Mouse (Mus musculus) E14TG2a.4 (cell line): Measurements from ENCODE around the gene Mtmr3.
"Not testable (repeated sequence)": the region's sequence is repeated elsewhere in the genome, so short reads cannot be mapped to it uniquely, and the experiment has no call there.

Experiments used
- H3K27me3 ChIP-seq: 2 replicates; pipeline ENCODE4 v1.6.1; 2014; ENCODE audit warnings: low read length, control low read depth; ENCODE audit not compliant: insufficient read depth
- H3K36me3 ChIP-seq: 2 replicates; pipeline ENCODE4 v1.6.1; 2014; ENCODE audit warnings: low read length, control low read depth; ENCODE audit not compliant: insufficient read depth
- H3K4me1 ChIP-seq: replicated peaks from 2 replicates; pipeline ENCODE4 v1.6.1; 2014; ENCODE audit warnings: low read depth, low read length, control low read depth
- H3K4me3 ChIP-seq: replicated peaks from 2 replicates; pipeline ENCODE4 v1.5.1; 2014; ENCODE audit warnings: mild to moderate bottlenecking, low read length
- H3K9me3 ChIP-seq: 2 replicates; pipeline ENCODE4 v1.6.1; 2014; ENCODE audit warnings: low read length, control low read depth
- CTCF ChIP-seq: conservative IDR thresholded peaks from 2 replicates; pipeline ENCODE4 v1.5.1; 2014; ENCODE audit warnings: low read length
- NANOG ChIP-seq: IDR thresholded peaks from 2 replicates; pipeline ENCODE4 v1.6.1; 2014; ENCODE audit warnings: borderline replicate concordance, low read length, mixed read lengths
- POU5F1 ChIP-seq: IDR thresholded peaks from 2 replicates; pipeline ENCODE4 v1.6.1; 2014; ENCODE audit warnings: low read length, borderline replicate concordance

Mtmr3 gene

DNA sequence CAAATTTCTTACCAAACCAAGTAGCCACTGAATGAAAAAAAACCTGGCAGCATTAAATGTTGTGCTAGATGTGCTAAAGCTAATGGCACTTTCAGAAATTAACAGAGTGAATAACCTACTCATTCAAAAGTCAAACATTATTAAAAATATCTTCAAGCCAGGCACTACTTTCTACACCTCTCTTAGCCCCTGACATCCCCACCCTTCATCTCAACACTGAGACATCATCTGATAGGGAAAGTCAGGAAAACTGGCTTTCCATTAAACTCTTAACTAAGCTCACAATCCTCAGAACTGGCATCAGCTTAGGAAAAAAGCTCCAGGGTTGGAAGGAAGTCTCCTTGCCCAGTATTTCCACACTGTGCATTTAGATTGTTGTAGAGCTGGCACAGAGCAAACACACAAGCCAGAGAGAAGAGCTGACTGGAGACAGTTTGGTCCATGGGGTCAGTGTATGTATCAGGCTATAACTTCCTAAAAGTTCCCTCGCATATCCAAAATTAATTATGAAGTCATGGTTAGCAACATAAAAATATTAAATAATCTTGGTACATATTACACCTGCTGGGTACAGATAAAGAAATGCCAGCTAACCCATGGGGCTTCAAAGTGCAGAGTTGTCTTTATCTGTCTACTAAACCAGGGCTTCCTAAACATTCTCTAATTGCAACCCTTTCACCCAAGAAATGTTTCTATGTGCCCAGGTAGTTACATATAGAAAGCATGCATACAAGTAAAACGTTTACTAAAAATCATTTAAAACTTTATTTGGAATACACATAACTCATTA lies 41.2 kb downstream of the Mtmr3 start:
- no peaks in the 10 kb centered on the region for H3K9me3 ChIP-seq
- no peak overlapping the region for H3K4me3 ChIP-seq
- no peaks in the 10 kb centered on the region for H3K36me3 ChIP-seq
- no peaks in the 10 kb centered on the region for H3K27me3 ChIP-seq
- no peak for TF ChIP-seq CTCF
- H3K4me1 ChIP-seq, result peaks cover 5% of the 10 kb centered on the region; the same call in 1 of the 2 replicates

DNA sequence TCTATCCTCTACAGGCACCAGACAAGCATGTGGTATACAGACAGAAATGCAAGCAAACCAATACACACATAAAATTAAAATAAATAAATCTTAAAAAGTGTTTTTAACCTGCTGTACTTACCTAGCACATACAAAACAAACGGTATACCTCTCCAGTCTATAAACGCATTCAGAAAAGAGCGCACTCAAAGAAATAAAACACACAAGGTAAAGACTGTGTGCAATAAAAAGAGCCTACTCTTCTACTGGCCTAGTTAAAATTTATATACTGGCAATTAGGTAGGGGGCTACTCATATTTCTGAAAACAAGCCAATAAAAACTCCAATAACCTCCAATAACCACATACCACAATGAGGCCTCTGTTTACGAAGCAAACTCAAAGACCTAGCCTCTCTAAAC lies 47.1 kb downstream of the Mtmr3 start:
- TF ChIP-seq NANOG (no peak), POU5F1 (no peak), CTCF (no peak)

GRCm38 (mm10) chr11:4545976-4546375 lies 48.7 kb downstream of the Mtmr3 start:
- peaks cover 4% of the 10 kb centered on the region; the same call in 1 of the 2 replicates for H3K4me1 ChIP-seq
- TF ChIP-seq NANOG (no peak), POU5F1 (no peak), CTCF (no peak)
- no peaks in the 10 kb centered on the region for H3K27me3 ChIP-seq

More for the DNA sequence above, 47.1 kb downstream of the Mtmr3 start:
- peaks cover 4% of the 10 kb centered on the region; the same call in 1 of the 2 replicates for H3K4me1 ChIP-seq
- H3K4me3 ChIP-seq, result no peak overlapping the region
- no peaks in the 10 kb centered on the region for H3K36me3 ChIP-seq
- no peaks in the 10 kb centered on the region for H3K27me3 ChIP-seq
- no peaks in the 10 kb centered on the region for H3K9me3 ChIP-seq

GRCm38 (mm10) chr11:4545401-4545800 lies 49.3 kb downstream of the Mtmr3 start:
- Histone ChIP-seq H3K4me3 (no peak overlapping the region), H3K36me3 (no peaks in the 10 kb centered on the region), H3K27me3 (no peaks in the 10 kb centered on the region), H3K4me1 (peaks cover 4% of the 10 kb centered on the region; the same call in 1 of the 2 replicates), H3K9me3 (no peaks in the 10 kb centered on the region)
- TF ChIP-seq NANOG (no peak), POU5F1 (no peak)

More at GRCm38 (mm10) chr11:4545976-4546375, 48.7 kb downstream of the Mtmr3 start:
- Histone ChIP-seq H3K4me3 (no peak overlapping the region), H3K36me3 (no peaks in the 10 kb centered on the region), H3K9me3 (no peaks in the 10 kb centered on the region)

DNA sequence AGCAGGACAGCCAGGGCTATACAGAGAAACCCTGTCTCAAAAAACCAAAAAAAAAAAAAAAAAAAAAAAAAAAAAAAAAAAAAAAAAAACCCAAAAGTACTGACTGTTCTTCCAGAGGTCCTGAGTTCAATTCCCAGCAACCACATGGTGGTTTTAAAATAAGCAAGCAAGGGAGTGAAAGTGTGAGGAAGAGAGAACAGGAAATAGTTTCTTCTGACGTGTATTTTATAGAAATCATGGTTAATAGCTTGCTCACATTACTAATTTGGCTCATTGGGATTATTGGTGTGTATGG lies 50.1 kb downstream of the Mtmr3 start:
- not testable (repeated sequence) for H3K36me3 ChIP-seq, H3K9me3 ChIP-seq, H3K27me3 ChIP-seq, H3K4me1 ChIP-seq, H3K4me3 ChIP-seq

GRCm38 (mm10) chr11:4543746-4544626 lies 50.7 kb downstream of the Mtmr3 start:
- no peaks in the 10 kb centered on the region for H3K9me3 ChIP-seq
- H3K4me3 ChIP-seq, result no peak overlapping the region
- H3K4me1 ChIP-seq, result peaks cover 4% of the 10 kb centered on the region; the same call in 1 of the 2 replicates
- TF ChIP-seq POU5F1 (no peak), NANOG (no peak), CTCF (no peak)
- H3K36me3 ChIP-seq, result no peaks in the 10 kb centered on the region
- H3K27me3 ChIP-seq, result no peaks in the 10 kb centered on the region

GRCm38 (mm10) chr11:4543040-4543551 lies 51.6 kb downstream of the Mtmr3 start:
- TF ChIP-seq NANOG (no peak), CTCF (no peak), POU5F1 (no peak)
- Histone ChIP-seq H3K9me3 (no peaks in the 10 kb centered on the region), H3K4me1 (peaks cover 4% of the 10 kb centered on the region; the same call in 1 of the 2 replicates)

GRCm38 (mm10) chr11:4536645-4537044 lies 58.0 kb downstream of the Mtmr3 start:
- Histone ChIP-seq H3K36me3 (no peaks in the 10 kb centered on the region), H3K4me3 (no peak overlapping the region), H3K27me3 (no peaks in the 10 kb centered on the region), H3K9me3 (0 out of 2 replicates have a peak, but pooled peaks cover 2% of the 10 kb centered on the region), H3K4me1 (peaks cover 6% of the 10 kb centered on the region)
- TF ChIP-seq NANOG, result no peak
- TF ChIP-seq CTCF, result no peak
- no peak for TF ChIP-seq POU5F1

More at GRCm38 (mm10) chr11:4543040-4543551, 51.6 kb downstream of the Mtmr3 start:
- Histone ChIP-seq H3K36me3 (no peaks in the 10 kb centered on the region), H3K27me3 (no peaks in the 10 kb centered on the region), H3K4me3 (no peak overlapping the region)

DNA sequence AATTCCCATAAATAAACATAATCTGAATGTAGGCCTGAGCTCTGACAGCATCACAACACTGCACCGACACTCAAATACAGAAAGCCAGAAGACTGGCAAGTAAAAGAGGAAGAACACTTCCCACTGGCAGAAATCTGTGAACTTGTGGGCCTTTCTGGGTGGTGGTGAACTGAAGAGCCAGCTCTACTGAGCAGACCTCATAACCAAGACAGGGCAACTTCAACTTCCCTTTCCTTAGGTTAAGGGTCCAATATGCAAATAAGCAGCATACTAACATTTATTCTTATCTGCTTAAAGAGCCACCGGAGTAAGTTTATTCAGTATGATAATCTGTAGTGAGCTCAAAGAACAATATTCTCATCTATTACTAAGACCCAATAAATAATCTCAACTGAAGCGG lies 67.5 kb downstream of the Mtmr3 start:
- TF ChIP-seq POU5F1 (no peak), CTCF (no peak), NANOG (no peak)
- H3K27me3 ChIP-seq, result no peaks in the 10 kb centered on the region
- peaks cover 8% of the 10 kb centered on the region for H3K4me1 ChIP-seq

More for the DNA sequence above, 67.5 kb downstream of the Mtmr3 start:
- H3K9me3 ChIP-seq, result no peaks in the 10 kb centered on the region
- H3K36me3 ChIP-seq, result peaks cover 69% of the 10 kb centered on the region
- H3K4me3 ChIP-seq, result no peak overlapping the region
